Mouse (Mus musculus) CH12.LX (cell line): Measurements from ENCODE around the gene Tnp2. TPM values are rescaled to one million over a fixed set of nuclear protein-coding genes. Genes with fewer than 3 reads are reported as not detected.

Experiments
- DNase-seq: peaks from one replicate; pipeline ENCODE4 v3.0.0-alpha.2; 2013; ENCODE audit errors: extremely low read depth
- H3K27ac ChIP-seq: 2 replicates; pipeline ENCODE4 v1.5.1; 2012; ENCODE audit warnings: low read depth, mild to moderate bottlenecking, control low read depth, moderate library complexity; ENCODE audit not compliant: insufficient read depth
- H3K27me3 ChIP-seq: replicated peaks from 2 replicates; pipeline ENCODE3; 2012; ENCODE audit warnings: inconsistent platforms
- H3K36me3 ChIP-seq, 2 experiments: replicated peaks in 1 of 2; 2 replicates each; pipeline versions ENCODE3 to v1.6.1; 2012; ENCODE audit warnings: inconsistent platforms in 1 of 2, low read length in 1 of 2, mild to moderate bottlenecking in 1 of 2, mixed read lengths in 1 of 2, moderate library complexity in 1 of 2; ENCODE audit not compliant: control insufficient read depth in 1 of 2, insufficient read depth in 1 of 2
- H3K4me1 ChIP-seq, 2 experiments: 2 replicates each; pipeline ENCODE4 v1.6.1; 2012; ENCODE audit warnings: inconsistent platforms in 1 of 2, moderate library complexity in 1 of 2; ENCODE audit not compliant: insufficient read depth in 2 of 2, control insufficient read depth in 1 of 2
- H3K4me2 ChIP-seq: 2 replicates; pipeline ENCODE4 v1.6.1; 2012; ENCODE audit warnings: low read depth, mild to moderate bottlenecking, control low read depth; ENCODE audit not compliant: poor library complexity, insufficient read depth, severe bottlenecking
- H3K4me3 ChIP-seq, 3 experiments: fragments of 150-350 bp in 1 of 3; sonication (generic) in 1 of 3; replicated peaks in 1 of 3; 2 replicates each; pipeline versions ENCODE3 to v1.5.1; 2011 to 2012; ENCODE audit warnings: low read depth in 2 of 3, low read length in 2 of 3, mild to moderate bottlenecking in 2 of 3, moderate library complexity in 2 of 3, control low read depth in 1 of 3, improper control_type of control experiment in 1 of 3, inconsistent platforms in 1 of 3, mixed read lengths in 1 of 3; ENCODE audit not compliant: poor library complexity in 1 of 3
- H3K79me2 ChIP-seq: replicated peaks from 2 replicates; pipeline ENCODE4 v1.6.1; 2012; ENCODE audit warnings: mild to moderate bottlenecking, moderate library complexity; ENCODE audit not compliant: control insufficient read depth, poor library complexity, insufficient read depth, severe bottlenecking; ENCODE audit errors: extremely low read depth
- H3K9ac ChIP-seq: 2 replicates; pipeline ENCODE4 v1.6.1; 2012; ENCODE audit warnings: low read depth, mild to moderate bottlenecking, control low read depth, moderate library complexity; ENCODE audit not compliant: insufficient read depth
- H3K9me3 ChIP-seq: replicated peaks from 2 replicates; pipeline ENCODE3; 2012; ENCODE audit warnings: low read length, inconsistent platforms, mixed read lengths
- CHD2 ChIP-seq: IDR thresholded peaks from 2 replicates; pipeline ENCODE4 v1.6.1; 2011; ENCODE audit warnings: low read length, improper control_type of control experiment
- ELF1 ChIP-seq: IDR thresholded peaks from 2 replicates; pipeline ENCODE4 v1.6.1; 2014; ENCODE audit warnings: low read depth, mild to moderate bottlenecking, inconsistent platforms, low read length, improper control_type of control experiment
- EP300 ChIP-seq: IDR thresholded peaks from 2 replicates; pipeline ENCODE4 v1.6.1; 2011; ENCODE audit warnings: low read length, improper control_type of control experiment
- ETS1 ChIP-seq: conservative IDR thresholded peaks from 2 replicates; pipeline ENCODE4 v1.6.1; 2012; ENCODE audit warnings: low read depth, mild to moderate bottlenecking, inconsistent platforms, low read length, improper control_type of control experiment, moderate library complexity
- HCFC1 ChIP-seq: IDR thresholded peaks from 2 replicates; pipeline ENCODE4 v1.6.1; 2012; ENCODE audit warnings: low read depth, mild to moderate bottlenecking, inconsistent platforms, low read length, improper control_type of control experiment
- IRF4 ChIP-seq: IDR thresholded peaks from 2 replicates; pipeline ENCODE4 v1.6.1; 2014; ENCODE audit warnings: low read depth, mild to moderate bottlenecking, inconsistent platforms, low read length, improper control_type of control experiment
- JUND ChIP-seq: conservative IDR thresholded peaks from 2 replicates; pipeline ENCODE4 v1.6.1; 2011; ENCODE audit warnings: low read depth, low read length, improper control_type of control experiment
- KAT2A ChIP-seq: IDR thresholded peaks from 2 replicates; pipeline ENCODE4 v1.6.1; 2012; ENCODE audit warnings: low read length, improper control_type of control experiment, inconsistent platforms; ENCODE audit not compliant: insufficient replicate concordance
- MAFK ChIP-seq: IDR thresholded peaks from 2 replicates; pipeline ENCODE4 v1.6.1; 2011; ENCODE audit warnings: low read length, improper control_type of control experiment; ENCODE audit not compliant: insufficient replicate concordance
- MAZ ChIP-seq: IDR thresholded peaks from 2 replicates; pipeline ENCODE4 v1.6.1; 2012; ENCODE audit warnings: low read depth, mild to moderate bottlenecking, inconsistent platforms, low read length, improper control_type of control experiment, moderate library complexity
- MEF2A ChIP-seq: IDR thresholded peaks from 2 replicates; pipeline ENCODE4 v1.6.1; 2014; ENCODE audit warnings: low read depth, mild to moderate bottlenecking, inconsistent platforms, low read length, improper control_type of control experiment, borderline replicate concordance
- MXI1 ChIP-seq: IDR thresholded peaks from 2 replicates; pipeline ENCODE4 v1.6.1; 2011; ENCODE audit warnings: mild to moderate bottlenecking, low read depth, low read length, improper control_type of control experiment
- MYC ChIP-seq: IDR thresholded peaks from 2 replicates; pipeline ENCODE4 v1.6.1; 2011; ENCODE audit warnings: low read depth, mild to moderate bottlenecking, improper control_type of control experiment, low read length
- NELFE ChIP-seq: IDR thresholded peaks from 2 replicates; pipeline ENCODE4 v1.6.1; 2011; ENCODE audit warnings: low read depth, low read length, improper control_type of control experiment
- NRF1 ChIP-seq: IDR thresholded peaks from 2 replicates; pipeline ENCODE4 v1.6.1; 2014; ENCODE audit warnings: low read depth, mild to moderate bottlenecking, inconsistent platforms, low read length, improper control_type of control experiment, moderate library complexity
- POLR2A ChIP-seq: IDR thresholded peaks from 2 replicates; pipeline ENCODE4 v1.6.1; 2011; ENCODE audit warnings: low read depth, mild to moderate bottlenecking, improper control_type of control experiment, low read length
- RCOR1 ChIP-seq: conservative IDR thresholded peaks from 2 replicates; pipeline ENCODE4 v1.6.1; 2012; ENCODE audit warnings: low read depth, mild to moderate bottlenecking, inconsistent platforms, low read length, improper control_type of control experiment
- SIN3A ChIP-seq: IDR thresholded peaks from 2 replicates; pipeline ENCODE4 v1.6.1; 2012; ENCODE audit warnings: low read length, improper control_type of control experiment, inconsistent platforms
- SMC3 ChIP-seq: IDR thresholded peaks from 2 replicates; pipeline ENCODE4 v1.6.1; 2011; ENCODE audit warnings: low read depth, low read length, improper control_type of control experiment
- TCF12 ChIP-seq: IDR thresholded peaks from 2 replicates; pipeline ENCODE4 v1.6.1; 2014; ENCODE audit warnings: low read depth, mild to moderate bottlenecking, inconsistent platforms, low read length, improper control_type of control experiment
- USF2 ChIP-seq: conservative IDR thresholded peaks from 2 replicates; pipeline ENCODE4 v1.6.1; 2011; ENCODE audit warnings: low read depth, low read length, improper control_type of control experiment
- ZC3H11A ChIP-seq: IDR thresholded peaks from 2 replicates; pipeline ENCODE4 v1.6.1; 2012; ENCODE audit warnings: low read depth, mild to moderate bottlenecking, inconsistent platforms, low read length, improper control_type of control experiment
- ZKSCAN1 ChIP-seq: IDR thresholded peaks from 2 replicates; pipeline ENCODE4 v1.6.1; 2012; ENCODE audit warnings: low read depth, inconsistent platforms, low read length, improper control_type of control experiment, borderline replicate concordance
- ZNF384 ChIP-seq: IDR thresholded peaks from 2 replicates; pipeline ENCODE4 v1.6.1; 2012; ENCODE audit warnings: low read depth, low read length, improper control_type of control experiment, inconsistent platforms
- dilution Hi-C: fragments of 300-500 bp; cut with MboI; formaldehyde crosslinking; loops from 2 replicates; pipeline ENCODE4 v1.14.3; 2020; ENCODE audit warnings: low sequenced_read_pairs; ENCODE audit not compliant: extremely low pct_unique_long_range_greater_than_20kb, extremely low pct_ligation_motif_present
- in situ Hi-C: fragments of 300-500 bp; cut with MboI; formaldehyde crosslinking; loops from 3 replicates; pipeline ENCODE4 v1.14.3; 2019; ENCODE audit warnings: low sequenced_read_pairs, low pct_ligation_motif_present, low pct_unique_long_range_greater_than_20kb, mixed read lengths
- polyA plus RNA-seq: library from polyadenylated mRNA; unstranded; fragments of >175 nt; gene quantifications from 2 replicates; pipeline ENCODE4 v1.2.1, GENCODE M21; 2012; ENCODE audit warnings: low read depth; ENCODE audit not compliant: insufficient read length
- total RNA-seq, 2 experiments: library from RNA; depleted of rRNA; stranded (reverse); fragments of 300-350 nt in 1 of 2; fragments of >200 nt in 1 of 2; gene quantifications; 2 replicates each; pipeline ENCODE4 v1.2.3; 2012 to 2014

Tnp2 gene
- total and polyA plus RNA-seq, 3 experiments = 0.25 to 0.43 TPM; not detected in 1

GRCm38 (mm10) chr16:10776322-10776721, 12.1 kb downstream of the Tnp2 start:
- Histone ChIP-seq H3K36me3 (peaks cover 0 to 5% of the 10 kb centered on the region in 2 experiments), H3K4me2 (no peak overlapping the region), H3K27ac (no peak overlapping the region), H3K79me2 (no peaks in the 10 kb centered on the region), H3K4me3 (no peak overlapping the region), H3K9me3 (no peaks in the 10 kb centered on the region), H3K9ac (no peak overlapping the region), H3K4me1 (peaks cover 44 to 87% of the 10 kb centered on the region in 2 experiments), H3K27me3 (no peaks in the 10 kb centered on the region)
- TF ChIP-seq MEF2A (no peak), EP300 (0 out of 2 replicates have a peak, but pooled peaks have one; percentile 11)
- no peak for DNase-seq
- in situ Hi-C loops (no loop called here), dilution Hi-C loops (no loop called here)

DNA sequence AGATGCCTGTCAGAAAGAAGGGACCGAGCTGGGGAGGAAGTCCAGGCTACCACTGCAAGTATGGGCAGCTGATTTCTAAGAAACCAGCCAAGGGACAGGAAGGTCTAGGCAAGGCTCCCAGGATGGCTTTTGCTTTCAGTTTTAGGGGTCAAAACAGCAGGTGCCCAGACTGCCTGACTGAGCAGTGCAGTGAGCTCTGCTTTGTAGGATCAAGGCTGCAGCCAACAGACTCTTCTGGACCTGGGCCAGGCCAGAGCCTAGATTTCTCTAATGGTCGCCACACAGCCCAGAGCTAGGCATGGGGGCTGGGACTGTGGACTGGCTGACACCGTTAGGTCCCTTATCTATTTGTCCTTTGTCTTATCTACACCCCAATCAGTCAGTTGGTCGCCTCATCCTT, 13.7 kb downstream of the Tnp2 start:
- peaks cover 47 to 87% of the 10 kb centered on the region in 2 experiments for H3K4me1 ChIP-seq

GRCm38 (mm10) chr16:10773543-10773942, 14.9 kb downstream of the Tnp2 start:
- DNase-seq = no peak
- in situ Hi-C loops (no loop called here), dilution Hi-C loops (no loop called here)
- H3K4me1 ChIP-seq = peaks cover 56 to 88% of the 10 kb centered on the region in 2 experiments
- no peak overlapping the region for H3K4me3 ChIP-seq
- TF ChIP-seq NELFE = no peak
- no peak for TF ChIP-seq HCFC1
- no peak for TF ChIP-seq ZNF384
- no peak for TF ChIP-seq IRF4
- no peak for TF ChIP-seq CHD2
- TF ChIP-seq NRF1 = no peak
- no peak for TF ChIP-seq SIN3A
- TF ChIP-seq MAZ = no peak
- no peak for TF ChIP-seq MXI1
- TF ChIP-seq ETS1 = no peak
- TF ChIP-seq JUND = no peak
- H3K4me2 ChIP-seq = no peak overlapping the region
- no peaks in the 10 kb centered on the region for H3K79me2 ChIP-seq
- H3K27ac ChIP-seq = no peak overlapping the region
- H3K36me3 ChIP-seq = peaks cover 0 to 2% of the 10 kb centered on the region in 2 experiments
- H3K9me3 ChIP-seq = no peaks in the 10 kb centered on the region
- H3K9ac ChIP-seq = no peak overlapping the region
- H3K27me3 ChIP-seq = peaks cover 1% of the 10 kb centered on the region

More for the DNA sequence above, 13.7 kb downstream of the Tnp2 start:
- Histone ChIP-seq H3K36me3 (peaks cover 0 to 2% of the 10 kb centered on the region in 2 experiments), H3K9ac (no peak overlapping the region; the same call in 1 of the 2 replicates), H3K9me3 (no peaks in the 10 kb centered on the region), H3K4me3 (no peak overlapping the region), H3K79me2 (no peaks in the 10 kb centered on the region), H3K27ac (no peak overlapping the region), H3K27me3 (no peaks in the 10 kb centered on the region), H3K4me2 (no peak overlapping the region)
- TF ChIP-seq MYC (no peak), POLR2A (no peak), USF2 (no peak), ZC3H11A (no peak), IRF4 (peak; percentile 54; the same call in 1 of the 2 replicates), JUND (no peak), RCOR1 (no peak), MXI1 (no peak), TCF12 (peak; percentile 46), SMC3 (no peak), ZKSCAN1 (no peak), MAZ (no peak), KAT2A (no peak), EP300 (peak; percentile 29; the same call in 1 of the 2 replicates), ETS1 (peak; percentile 41; the same call in 1 of the 2 replicates), ELF1 (no peak), MAFK (no peak)
- dilution Hi-C loops (no loop called here), in situ Hi-C loops (no loop called here)
- DNase-seq = no peak
